Mouse (Mus musculus) layer of hippocampus, adult 9-10 months (tissue): ENCODE measurements at regions not wholly inside any gene's neighbourhood (a gene's known extent, or its start where the extent isn't known, plus 50 kb on each side); places are given as distances from the start of the nearest gene placed in this dataset.

Experiments used
- DNase-seq: peaks from one replicate; pipeline ENCODE4 v3.0.0; 2022; ENCODE audit warnings: low spot score

DNA sequence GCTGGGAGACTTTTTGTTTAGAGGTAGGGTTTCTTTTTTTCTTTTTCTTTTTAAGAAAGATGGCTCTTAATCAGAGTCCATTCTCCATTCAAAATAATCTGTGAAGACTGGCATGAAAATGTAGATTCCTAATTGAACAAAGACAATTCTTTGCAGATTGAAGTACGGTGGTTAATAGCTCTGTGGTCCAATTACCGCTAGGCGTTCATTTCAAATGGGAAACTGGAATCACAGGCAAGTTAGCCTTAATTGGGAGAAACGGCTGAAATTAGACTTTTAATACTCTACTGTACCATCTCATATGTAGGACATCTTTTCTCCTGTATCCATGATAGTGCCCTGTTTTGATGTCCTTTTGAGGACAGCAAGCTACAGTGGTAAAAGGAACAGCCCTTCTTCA, 61.2 kb downstream of the Ascl1 start:
- no peak for DNase-seq

DNA sequence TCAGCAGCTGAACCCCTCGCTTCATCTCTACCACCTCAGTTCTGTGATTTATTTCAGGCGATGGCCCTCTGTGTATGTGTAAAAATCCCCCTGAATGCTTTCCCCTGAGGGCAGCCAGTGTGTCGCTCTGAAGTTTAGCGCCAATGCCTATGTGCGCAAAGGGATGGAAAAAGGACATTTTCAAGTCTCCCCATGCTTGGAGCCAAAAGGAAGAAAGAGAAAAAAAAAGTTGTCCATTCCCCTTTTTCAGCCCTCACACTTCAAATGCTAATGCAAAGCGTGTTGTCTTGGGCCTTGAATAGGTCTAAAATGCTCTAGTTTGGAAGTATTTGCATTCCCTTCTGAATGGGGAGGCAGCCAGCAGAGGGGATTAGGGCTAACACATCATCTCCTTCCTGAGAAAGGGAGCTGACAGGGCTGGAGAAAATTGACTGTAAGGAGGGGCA, 73.5 kb downstream of the Ascl1 start:
- no peak for DNase-seq

DNA sequence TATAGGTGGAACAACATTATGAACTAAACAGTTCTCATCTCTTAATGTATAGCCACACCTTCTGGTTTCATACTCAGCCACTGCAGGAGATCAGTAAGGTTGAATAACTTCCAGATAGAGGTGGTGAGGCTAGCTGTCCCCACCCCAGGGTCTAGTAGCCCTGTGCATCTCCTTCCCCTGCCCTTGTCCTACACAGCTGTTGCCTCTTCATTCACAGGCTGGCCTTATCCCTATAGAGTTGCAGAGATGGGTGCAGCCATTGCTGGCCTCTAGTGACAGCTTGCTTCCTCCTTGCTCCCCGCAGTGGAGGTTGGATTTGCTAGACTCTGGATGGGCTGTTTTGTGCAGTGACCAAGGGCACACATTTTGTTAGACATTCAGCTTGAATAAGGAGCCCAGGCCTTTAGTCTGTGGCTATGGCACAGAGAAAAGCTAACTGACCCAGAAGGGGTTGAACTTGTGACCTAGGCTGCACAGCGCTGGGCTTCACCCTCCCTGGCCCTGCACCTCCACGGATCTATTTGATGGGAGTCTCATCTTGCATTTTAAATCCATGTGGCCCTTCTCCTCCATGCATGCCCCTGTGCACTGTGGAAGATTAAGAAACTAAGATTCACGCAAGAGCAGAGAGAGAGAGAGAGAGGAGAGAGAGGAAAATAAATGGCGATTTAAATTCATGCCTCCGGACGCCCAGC, 74.1 kb downstream of the Ascl1 start:
- DNase-seq = no peak

- DNase-seq = no peak
Observed at GRCm38 (mm10) chr10:87394296-87394921, 99.1 kb downstream of the Ascl1 start.

DNA sequence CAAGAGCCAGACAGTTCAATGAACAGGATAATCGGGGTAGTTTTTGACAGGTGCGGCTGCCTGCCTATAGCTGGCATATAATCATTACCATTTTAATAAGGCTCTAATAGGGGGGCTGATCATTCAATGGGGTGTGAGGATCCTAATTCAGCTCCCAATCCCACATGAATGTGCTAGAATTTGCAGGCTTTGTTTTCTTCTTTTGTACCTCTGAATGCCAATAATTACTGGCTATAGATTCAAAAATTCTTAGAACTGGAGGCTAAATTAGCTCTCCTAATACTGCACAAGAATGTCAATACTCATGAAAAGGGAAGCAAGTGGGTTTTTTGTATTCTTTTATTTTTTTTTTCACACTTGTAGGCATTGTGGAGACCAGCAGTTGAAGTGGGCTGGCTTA, 104.3 kb downstream of the Ascl1 start:
- DNase-seq = no peak

DNA sequence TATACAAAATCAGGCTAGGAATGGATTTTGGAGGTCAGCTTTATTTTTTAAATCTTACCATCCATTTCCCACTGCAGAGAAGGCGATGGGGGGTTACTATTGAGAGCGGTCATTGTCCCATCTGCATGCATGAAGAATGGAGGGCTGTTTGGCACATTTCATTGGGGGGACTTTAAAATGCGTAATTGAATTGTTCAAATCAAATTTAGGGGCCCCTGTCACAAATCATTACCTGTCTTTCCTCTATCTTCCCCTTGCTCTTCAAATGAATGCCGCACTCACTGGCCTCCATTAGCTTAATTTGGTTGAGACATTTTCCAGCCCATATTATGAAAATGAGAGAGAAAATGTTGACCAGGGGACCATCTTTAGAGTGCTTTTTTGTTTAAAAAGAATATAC, 108.2 kb downstream of the Ascl1 start:
- no peak for DNase-seq

DNA sequence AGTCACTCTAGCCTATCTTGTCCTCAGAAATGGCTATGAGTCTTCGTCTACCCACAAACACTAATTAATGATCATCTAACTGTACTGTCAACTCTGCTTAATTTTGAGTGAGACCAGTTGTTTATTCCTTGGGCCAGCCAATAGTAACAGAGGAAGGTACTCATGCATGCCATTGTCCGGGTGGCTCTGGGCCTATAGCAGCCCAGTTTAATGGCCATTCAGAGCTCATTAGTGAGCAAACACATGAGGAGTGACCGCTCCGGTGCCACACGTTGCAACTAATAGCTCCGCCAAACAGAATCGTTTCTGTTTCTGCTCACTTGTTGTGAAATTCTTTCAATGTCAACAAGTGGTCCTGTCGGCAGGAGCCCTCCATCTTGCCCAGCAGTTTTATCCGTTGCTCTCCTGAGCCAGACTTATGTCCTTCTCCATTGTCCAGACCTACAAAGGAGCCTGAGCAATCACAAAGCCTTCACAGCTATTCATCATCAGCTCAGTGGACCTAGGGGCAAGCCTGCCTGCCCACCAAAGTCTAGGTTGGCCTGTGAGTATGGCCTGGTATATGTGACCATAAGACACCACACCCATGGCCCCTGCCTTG, 108.8 kb downstream of the Ascl1 start:
- DNase-seq = no peak

DNA sequence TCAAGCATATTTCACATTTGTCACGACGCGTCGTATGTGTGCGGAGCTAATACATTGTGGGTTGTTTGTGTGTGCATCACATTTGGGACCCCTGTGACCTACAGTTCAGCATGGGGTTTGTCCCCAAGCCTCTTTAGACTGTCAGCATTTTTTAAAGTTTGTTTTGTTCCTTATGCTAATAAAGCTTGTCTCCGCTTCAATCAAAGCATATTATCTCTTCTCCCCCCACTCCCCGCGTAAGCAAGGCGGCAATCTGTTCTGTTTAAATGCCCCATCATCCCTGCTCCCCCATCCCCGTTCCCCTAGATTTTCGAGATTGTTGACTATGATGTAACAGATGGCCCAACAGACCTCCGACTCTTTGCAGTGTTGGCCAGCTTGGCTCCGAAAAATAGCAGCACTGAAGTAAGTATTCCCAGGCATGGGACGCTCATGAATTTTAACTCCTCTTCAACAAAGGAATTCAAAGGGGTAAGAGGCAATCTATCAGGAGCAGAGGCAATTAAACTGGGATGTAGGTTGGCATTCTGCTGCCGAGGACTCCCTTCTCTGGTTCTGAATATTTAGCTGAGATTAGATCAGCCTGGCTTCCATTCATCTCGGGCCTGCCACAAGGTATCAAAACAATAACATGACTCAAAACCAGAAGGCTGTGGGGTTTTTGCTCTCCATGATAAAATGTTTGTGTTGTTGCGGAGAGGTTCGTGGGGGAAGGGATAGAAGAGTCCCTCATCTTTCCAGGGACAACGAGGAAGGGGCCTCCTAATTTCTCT, 141.9 kb downstream of the Ascl1 start:
- DNase-seq = peak; percentile 10

DNA sequence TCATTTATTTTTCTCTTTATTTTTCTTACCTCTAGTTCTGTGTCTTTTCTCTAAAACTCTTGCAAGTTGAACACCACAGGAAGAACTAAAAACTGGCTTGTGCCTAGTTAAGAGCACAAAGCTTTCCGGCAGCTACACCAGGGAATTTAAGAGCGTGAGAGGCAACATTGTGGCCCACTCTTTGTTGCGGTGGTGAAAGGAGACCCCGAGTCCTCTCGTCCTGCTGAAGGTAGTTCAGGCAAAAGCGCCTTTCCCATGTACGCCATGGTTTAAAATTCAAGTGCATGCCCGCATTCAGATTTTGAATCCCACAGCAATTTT, 142.4 kb downstream of the Ascl1 start:
- DNase-seq = no peak

- no peak for DNase-seq
Observed at GRCm38 (mm10) chr10:87335176-87335575, 158.3 kb downstream of the Ascl1 start.

DNA sequence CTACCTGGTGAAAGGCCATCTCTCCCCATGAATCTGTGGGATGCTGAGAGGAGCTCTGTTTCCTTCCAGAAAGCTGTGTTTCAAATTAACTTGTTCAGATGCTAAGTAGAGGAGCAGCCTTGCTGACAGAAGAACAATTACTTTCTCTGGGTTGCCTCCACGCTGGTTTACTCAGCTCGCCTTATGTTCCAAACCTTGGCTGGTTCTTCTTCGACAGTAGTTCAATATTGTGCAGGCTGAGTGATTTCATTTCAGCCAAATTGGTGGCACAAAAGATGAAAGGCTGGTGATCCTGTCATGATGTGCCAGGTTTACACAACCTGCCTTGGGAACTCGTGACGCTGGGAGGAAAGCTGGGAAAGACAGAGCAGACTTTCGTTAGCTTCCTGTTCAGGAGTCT, 160.1 kb downstream of the Ascl1 start:
- DNase-seq = no peak

DNA sequence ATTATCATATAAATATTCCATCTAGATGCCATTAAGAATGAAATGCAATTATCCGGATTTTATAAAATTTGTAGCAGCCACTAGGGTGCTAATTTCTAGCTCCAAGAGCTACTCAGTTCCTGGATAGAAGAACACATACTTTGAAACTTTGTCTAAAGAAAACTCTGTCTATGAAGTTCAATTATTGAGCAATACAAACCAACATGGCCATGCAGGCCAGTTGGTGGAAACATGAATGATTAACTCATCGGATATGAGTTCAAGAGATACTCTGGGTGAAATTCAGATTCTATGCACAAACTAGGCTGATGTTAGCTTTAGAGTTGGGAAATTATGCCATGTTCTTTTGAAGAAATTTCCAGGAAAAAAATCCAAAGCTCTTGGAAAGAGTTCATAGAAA, 164.0 kb downstream of the Ascl1 start:
- no peak for DNase-seq

- DNase-seq = no peak
Observed at GRCm38 (mm10) chr10:87325769-87326168, 167.7 kb downstream of the Ascl1 start.

- no peak for DNase-seq
Observed at GRCm38 (mm10) chr10:87325143-87325542, 168.3 kb downstream of the Ascl1 start.

DNA sequence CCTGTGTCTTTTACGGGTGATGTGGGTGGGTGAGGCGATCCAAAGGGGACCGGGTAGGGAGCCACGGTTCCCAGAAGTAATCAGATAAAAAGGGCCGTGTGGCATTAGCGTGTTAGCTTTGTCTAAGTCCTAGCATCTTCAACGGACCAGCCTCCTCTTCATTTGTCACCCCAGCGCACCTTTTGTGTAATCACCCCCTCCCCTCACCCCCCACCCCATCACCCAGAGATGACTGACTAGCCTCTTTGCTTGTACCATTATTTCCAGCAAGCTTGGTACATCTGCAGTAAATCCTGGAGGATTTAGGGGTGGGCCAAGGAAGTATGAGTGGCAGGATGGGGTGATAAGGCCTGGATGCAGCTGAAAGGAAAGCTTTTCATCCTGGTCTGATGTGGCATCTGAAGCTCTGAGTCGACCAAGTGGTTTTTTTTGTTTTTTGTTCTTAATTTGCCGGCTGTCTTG, 183.8 kb downstream of the Ascl1 start:
- no peak for DNase-seq

- DNase-seq = no peak
Observed at GRCm38 (mm10) chr10:87308815-87309396, 184.6 kb downstream of the Ascl1 start.

DNA sequence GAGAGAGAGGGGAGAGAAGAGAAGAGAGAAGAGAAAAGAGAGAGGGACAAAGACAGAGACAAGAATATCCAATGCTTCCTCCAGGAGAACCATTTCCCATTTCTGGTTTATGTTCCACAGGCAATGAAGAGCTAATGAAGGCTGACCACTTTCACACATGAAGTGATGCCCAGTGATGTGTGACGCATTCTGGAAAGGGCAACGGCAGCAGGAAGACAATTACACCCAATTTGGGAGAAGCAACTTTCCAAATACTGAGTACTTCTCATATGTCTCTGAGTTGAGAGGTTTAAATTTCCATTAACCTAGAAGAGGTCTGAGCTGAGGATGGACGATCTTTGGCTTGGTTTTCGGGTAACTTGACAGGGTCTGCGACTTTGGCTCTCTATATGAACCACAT, 196.3 kb downstream of the Ascl1 start:
- no peak for DNase-seq

DNA sequence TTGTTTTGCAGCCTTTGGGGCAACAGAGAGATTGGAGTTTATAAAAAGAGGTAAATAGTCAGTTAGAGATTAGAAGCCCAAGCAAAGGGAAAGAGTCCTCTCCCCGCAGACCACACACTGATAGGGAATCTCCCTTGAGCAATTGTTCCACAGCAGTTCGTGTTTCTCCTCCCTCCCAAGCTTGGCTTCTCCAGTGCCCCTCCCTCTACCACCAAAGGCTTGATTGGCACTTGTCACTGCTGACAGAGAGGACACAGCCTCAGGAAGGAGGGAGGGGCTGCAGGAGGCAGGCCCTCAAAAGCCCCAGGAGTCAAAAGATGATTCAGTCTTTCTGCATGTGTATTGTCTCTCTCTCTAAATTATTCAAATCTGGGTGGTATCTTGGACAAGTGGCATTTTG, 200.1 kb downstream of the Ascl1 start:
- no peak for DNase-seq

- peak; percentile 5 for DNase-seq
Observed at GRCm38 (mm10) chr10:87286831-87287230, 206.6 kb downstream of the Ascl1 start.

GRCm38 (mm10) chr10:87284296-87284695, 209.2 kb downstream of the Ascl1 start:
- DNase-seq = no peak
